Mouse (Mus musculus) lung, embryonic 15.5 days (tissue): ENCODE results near the gene Smyd2. TPM values are rescaled to one million over a fixed set of nuclear protein-coding genes. Genes with fewer than 3 reads are reported as not detected.
A peak's percentile ranks its signal among the peaks of the same experiment; 100 is the strongest.

Source experiments
- ATAC-seq: fragments of 200-750 bp; cut with Nextera tagmentation; 2 replicates; pipeline ENCODE4 v1.8.0; 2017; ENCODE audit warnings: moderate number of reproducible peaks, borderline replicate concordance; ENCODE audit not compliant: low FRiP score, low TSS enrichment; ENCODE audit errors: extremely low read depth
- H3K27ac ChIP-seq: fragments of 300-500 bp; sonication (generic); 2 replicates; pipeline ENCODE4 v1.5.1; 2015; ENCODE audit warnings: moderate library complexity, mild to moderate bottlenecking, inconsistent platforms
- H3K27me3 ChIP-seq: fragments of 300-500 bp; sonication (generic); 2 replicates; pipeline ENCODE4 v1.6.1; 2015; ENCODE audit warnings: inconsistent platforms
- H3K36me3 ChIP-seq: fragments of 300-500 bp; sonication (generic); 2 replicates; pipeline ENCODE4 v1.6.1; 2015; ENCODE audit warnings: inconsistent platforms
- H3K4me1 ChIP-seq: fragments of 300-500 bp; sonication (generic); 2 replicates; pipeline ENCODE4 v1.6.1; 2015; ENCODE audit warnings: inconsistent platforms
- H3K4me2 ChIP-seq: fragments of 300-500 bp; sonication (generic); 2 replicates; pipeline ENCODE4 v1.6.1; 2015; ENCODE audit warnings: inconsistent platforms, mild to moderate bottlenecking, moderate library complexity
- H3K4me3 ChIP-seq: fragments of 300-500 bp; sonication (generic); 2 replicates; pipeline ENCODE4 v1.5.1; 2015; ENCODE audit warnings: mild to moderate bottlenecking, inconsistent platforms
- H3K9ac ChIP-seq: fragments of 300-500 bp; sonication (generic); 2 replicates; pipeline ENCODE4 v1.6.1; 2015; ENCODE audit warnings: inconsistent platforms
- H3K9me3 ChIP-seq: fragments of 300-500 bp; sonication (generic); 2 replicates; pipeline ENCODE4 v1.6.1; 2016; ENCODE audit warnings: inconsistent platforms
- WGBS: fragments of 180-500 bp; shearing (Covaris S2); methylation state at CpG from one replicate; pipeline ENCODE4 v1.1.7; 2015; 5-methylcytosine and 5-hydroxymethylcytosine counted together
- polyA plus RNA-seq: library from polyadenylated mRNA; unstranded; fragments of >200 nt; fragmentation: Nextera tagmentation; extraction: Ambion mirVana; gene quantifications from 2 replicates; pipeline ENCODE4 v1.2.1, GENCODE M21; 2015

The Smyd2 gene
- polyA plus RNA-seq, 1 experiment from 2014 or later: 98.5 TPM

DNA sequence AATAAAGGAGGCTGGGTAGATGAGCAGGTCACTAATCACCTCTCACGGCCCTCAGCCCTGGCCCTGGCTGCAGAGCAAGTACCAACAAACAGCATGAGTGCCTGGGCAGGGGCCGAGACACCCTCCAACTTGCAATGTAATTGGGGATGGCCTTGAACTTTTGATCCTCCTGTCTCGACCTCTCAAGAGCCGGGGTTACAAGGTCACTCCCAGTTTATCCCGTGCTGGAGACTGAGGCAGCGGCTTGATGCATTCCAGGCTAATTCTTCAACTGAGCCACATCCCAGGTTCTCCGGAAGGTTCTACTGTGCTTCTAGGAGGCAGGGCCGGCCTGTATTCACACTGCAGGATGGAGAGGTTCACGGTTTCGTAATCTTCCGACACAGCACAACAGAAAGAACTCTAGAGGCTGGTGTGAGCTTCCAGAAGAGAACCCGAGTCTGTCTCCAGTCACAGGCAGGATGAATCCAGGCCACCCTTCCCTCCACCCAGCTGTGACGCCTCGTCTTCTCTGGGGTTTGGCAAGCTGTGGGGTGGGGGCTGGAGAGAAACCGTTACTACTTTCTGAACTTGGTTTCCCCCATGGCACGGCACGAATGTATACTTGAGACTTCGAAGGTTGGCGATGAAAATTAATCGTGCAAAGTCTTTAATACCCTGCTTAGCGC, 8.9 kb downstream of the Smyd2 start:
- Histone ChIP-seq H3K4me1 (peaks cover 57% of the 10 kb centered on the region), H3K9ac (no peak overlapping the region), H3K27ac (no peak overlapping the region), H3K27me3 (no peaks in the 10 kb centered on the region), H3K4me2 (no peak overlapping the region), H3K4me3 (no peak overlapping the region), H3K9me3 (no peaks in the 10 kb centered on the region), H3K36me3 (no peaks in the 10 kb centered on the region)
- no peak for ATAC-seq
- WGBS: 71% methylated on average over 21 of the region's 21 CpGs

DNA sequence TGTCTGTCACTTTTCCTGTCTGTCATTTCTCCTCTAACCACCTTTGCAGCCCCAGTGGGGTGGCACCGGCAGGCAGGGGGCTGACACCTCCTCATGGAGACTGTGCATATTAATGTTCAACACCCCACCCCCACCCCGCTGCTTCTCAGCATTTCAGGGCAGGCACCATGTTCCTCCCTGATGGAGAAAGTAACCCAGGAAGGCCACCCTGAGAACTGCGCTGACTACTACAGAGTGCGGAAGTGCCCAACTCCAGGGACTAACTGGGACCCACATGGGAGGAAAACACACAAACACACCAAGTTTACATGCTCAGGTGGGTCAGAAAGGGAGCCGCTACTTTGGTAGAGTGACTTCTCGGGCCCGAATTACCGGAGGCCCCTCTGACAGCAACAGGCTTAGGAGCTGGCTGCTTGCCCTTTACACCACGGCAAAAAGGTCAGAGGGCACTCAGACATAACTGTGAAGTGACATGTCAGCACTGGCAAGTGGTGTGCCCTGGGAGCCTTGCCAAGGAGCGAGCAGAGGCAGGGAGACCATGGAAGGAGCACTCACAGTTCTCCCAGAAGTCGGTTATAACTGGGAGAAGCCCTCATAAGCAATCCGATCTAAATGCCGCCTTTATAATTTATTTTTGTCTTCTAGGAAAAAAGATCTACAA, 11.3 kb downstream of the Smyd2 start:
- ATAC-seq: peak; percentile 84; the same call in 1 of the 2 replicates
- WGBS: 26% methylated on average over 13 of the region's 13 CpGs
- Histone ChIP-seq H3K4me2 (peak overlapping the region; percentile 49), H3K36me3 (no peaks in the 10 kb centered on the region), H3K4me1 (peaks cover 51% of the 10 kb centered on the region), H3K4me3 (no peak overlapping the region), H3K9me3 (no peaks in the 10 kb centered on the region), H3K9ac (no peak overlapping the region), H3K27ac (0 out of 2 replicates have a peak overlapping the region, but pooled peaks have one; percentile 16), H3K27me3 (no peaks in the 10 kb centered on the region)

DNA sequence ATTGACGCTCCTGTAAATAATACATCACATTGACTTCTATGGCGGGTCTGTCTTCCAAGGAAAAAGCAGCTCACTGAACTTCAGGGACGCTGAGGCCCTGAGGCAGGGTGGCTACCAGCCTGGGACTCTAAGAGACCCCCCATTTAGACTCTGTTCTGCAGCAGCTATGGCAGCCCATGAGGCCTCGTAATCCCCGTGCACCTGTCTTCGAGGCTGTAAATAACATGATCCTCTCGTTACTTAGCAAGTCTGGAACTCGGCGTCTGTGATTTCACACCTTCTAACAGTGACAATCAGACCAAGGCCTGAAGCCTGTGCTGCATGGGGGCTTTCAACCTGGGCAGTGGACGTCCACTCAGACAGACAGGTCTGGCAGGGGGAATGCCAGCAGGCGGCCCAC, 19.0 kb downstream of the Smyd2 start:
- Histone ChIP-seq H3K36me3 (no peaks in the 10 kb centered on the region), H3K9me3 (no peaks in the 10 kb centered on the region), H3K27me3 (no peaks in the 10 kb centered on the region), H3K9ac (no peak overlapping the region), H3K4me3 (no peak overlapping the region), H3K4me1 (no peaks in the 10 kb centered on the region), H3K27ac (no peak overlapping the region), H3K4me2 (no peak overlapping the region)
- ATAC-seq: no peak
- 79% methylated on average over 11 of the region's 11 CpGs for WGBS

DNA sequence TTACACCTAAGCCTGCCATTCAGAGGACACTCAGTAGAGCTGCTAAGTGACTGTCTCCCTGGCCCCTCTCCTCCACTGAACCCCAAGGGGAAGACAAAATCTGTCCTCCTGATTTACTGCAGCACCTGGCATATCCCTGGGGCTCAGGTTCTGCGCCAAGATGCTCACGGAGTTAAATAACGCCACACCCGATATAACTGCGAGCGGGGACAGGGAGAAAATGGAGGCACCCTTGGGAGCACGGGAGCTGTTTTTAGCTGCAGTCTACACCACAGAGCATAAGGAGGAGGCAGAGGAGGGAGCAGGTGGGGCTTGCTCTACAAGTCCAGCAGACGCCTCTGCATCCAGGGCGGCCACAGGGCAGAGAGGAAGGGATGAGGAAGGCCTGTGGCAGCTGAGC, 19.8 kb downstream of the Smyd2 start:
- 88% methylated on average over 9 of the region's 9 CpGs for WGBS
- Histone ChIP-seq H3K4me1 (no peaks in the 10 kb centered on the region), H3K9ac (no peak overlapping the region), H3K4me3 (no peak overlapping the region), H3K27ac (no peak overlapping the region), H3K9me3 (no peaks in the 10 kb centered on the region), H3K4me2 (no peak overlapping the region), H3K36me3 (0 out of 2 replicates have a peak, but pooled peaks cover 3% of the 10 kb centered on the region), H3K27me3 (no peaks in the 10 kb centered on the region)
- ATAC-seq: no peak

DNA sequence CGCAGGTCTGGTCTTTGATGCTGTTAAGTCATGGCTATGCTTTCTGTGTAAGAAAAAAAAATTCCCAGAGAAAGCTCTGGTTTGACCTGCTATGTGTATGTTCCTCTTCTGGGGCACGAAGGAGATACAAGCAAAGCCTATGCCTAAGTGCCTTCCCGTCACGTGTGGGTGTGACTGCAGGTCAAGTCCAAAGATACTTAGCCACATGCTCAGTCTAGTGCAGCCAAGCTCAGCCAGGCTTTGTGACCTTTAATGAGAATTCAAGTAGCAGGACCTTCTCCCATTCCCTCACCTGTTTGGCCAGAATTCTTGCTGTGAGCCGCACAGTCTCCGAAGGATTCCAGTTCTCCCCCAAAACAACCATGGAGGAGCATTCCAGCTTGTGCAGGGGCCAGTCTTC, 22.6 kb downstream of the Smyd2 start:
- H3K4me3 ChIP-seq: no peak overlapping the region
- no peak overlapping the region for H3K9ac ChIP-seq
- H3K27ac ChIP-seq: no peak overlapping the region
- WGBS: 79% methylated on average over 6 of the region's 6 CpGs
- no peak overlapping the region for H3K4me2 ChIP-seq
- H3K4me1 ChIP-seq: no peaks in the 10 kb centered on the region
- no peak for ATAC-seq
- peaks cover 15% of the 10 kb centered on the region; the same call in 1 of the 2 replicates for H3K36me3 ChIP-seq
- no peaks in the 10 kb centered on the region for H3K27me3 ChIP-seq
- H3K9me3 ChIP-seq: no peaks in the 10 kb centered on the region

DNA sequence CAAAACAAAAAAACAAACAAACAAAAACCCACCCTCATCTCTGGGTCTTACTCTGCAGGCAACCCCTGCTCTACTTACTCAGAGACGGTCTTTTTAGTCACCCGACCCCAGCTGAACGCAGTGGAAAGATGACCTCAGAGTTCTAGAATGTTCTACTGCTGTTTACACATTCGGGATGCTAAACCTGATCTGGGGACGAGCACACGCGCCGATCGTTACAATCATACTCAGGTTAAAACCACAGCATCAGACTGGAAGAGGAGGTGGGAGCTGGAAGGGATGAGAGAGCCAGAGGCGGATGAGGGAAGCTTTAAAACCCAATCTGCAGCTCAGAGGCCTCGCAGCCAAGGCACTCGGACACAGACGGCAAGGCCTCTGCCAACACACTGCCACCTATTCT, 23.5 kb downstream of the Smyd2 start:
- no peak for ATAC-seq
- no peaks in the 10 kb centered on the region for H3K27me3 ChIP-seq
- H3K9me3 ChIP-seq: no peaks in the 10 kb centered on the region
- H3K27ac ChIP-seq: no peak overlapping the region
- WGBS: 54% methylated on average over 13 of the region's 13 CpGs
- H3K4me2 ChIP-seq: no peak overlapping the region
- no peak overlapping the region for H3K4me3 ChIP-seq
- no peak overlapping the region for H3K9ac ChIP-seq
- no peaks in the 10 kb centered on the region for H3K4me1 ChIP-seq
- peaks cover 19% of the 10 kb centered on the region; the same call in 1 of the 2 replicates for H3K36me3 ChIP-seq

DNA sequence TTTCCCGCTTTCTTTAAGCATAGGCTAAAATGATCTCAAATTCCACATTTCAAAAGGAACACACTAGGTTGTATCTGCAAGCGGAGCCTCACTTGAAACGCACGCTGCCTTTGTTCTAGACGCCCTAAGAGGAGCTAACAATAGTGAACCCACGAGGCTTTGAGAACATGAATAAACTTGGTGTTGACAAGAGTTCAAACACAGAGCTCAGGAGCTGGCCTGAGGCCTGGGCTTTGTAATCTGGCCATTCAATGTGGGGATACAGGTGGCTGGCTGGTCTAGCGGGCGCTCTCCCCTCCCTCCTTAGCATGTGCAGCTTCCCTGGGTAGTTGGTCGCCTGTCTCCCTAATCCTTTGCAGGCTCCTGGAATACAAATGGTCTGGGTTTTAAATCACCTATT, 24.3 kb downstream of the Smyd2 start:
- peaks cover 28% of the 10 kb centered on the region for H3K36me3 ChIP-seq
- WGBS: 81% methylated on average over 9 of the region's 9 CpGs
- H3K9me3 ChIP-seq: no peaks in the 10 kb centered on the region
- H3K27me3 ChIP-seq: no peaks in the 10 kb centered on the region
- no peak overlapping the region for H3K4me2 ChIP-seq
- H3K4me3 ChIP-seq: no peak overlapping the region
- H3K27ac ChIP-seq: no peak overlapping the region
- H3K4me1 ChIP-seq: no peaks in the 10 kb centered on the region
- no peak for ATAC-seq
- H3K9ac ChIP-seq: no peak overlapping the region

DNA sequence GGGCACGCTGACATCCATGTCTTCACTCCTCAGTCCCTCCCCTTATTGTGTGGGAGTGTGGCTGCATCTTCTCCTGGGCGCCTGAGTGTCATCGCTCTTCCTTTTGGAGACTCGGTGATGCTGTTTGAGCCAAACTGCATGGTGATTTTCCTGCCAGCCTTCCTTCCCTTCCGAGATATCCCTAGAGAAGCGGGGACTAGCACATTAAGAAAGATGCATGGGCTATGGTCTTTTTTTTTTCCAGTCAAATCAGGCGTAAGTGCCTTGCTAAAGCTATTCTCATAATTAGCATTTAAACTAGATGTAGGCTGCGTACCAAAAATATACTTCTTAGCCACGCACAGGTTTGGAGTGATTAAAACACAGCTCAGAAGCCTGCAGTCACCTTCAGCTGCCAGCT, 28.0 kb downstream of the Smyd2 start:
- WGBS: 85% methylated on average over 9 of the region's 9 CpGs
- no peaks in the 10 kb centered on the region for H3K27me3 ChIP-seq
- H3K27ac ChIP-seq: no peak overlapping the region
- no peak overlapping the region for H3K4me3 ChIP-seq
- peaks cover 33% of the 10 kb centered on the region for H3K36me3 ChIP-seq
- no peak overlapping the region for H3K4me2 ChIP-seq
- no peaks in the 10 kb centered on the region for H3K4me1 ChIP-seq
- H3K9me3 ChIP-seq: no peaks in the 10 kb centered on the region
- H3K9ac ChIP-seq: no peak overlapping the region
- ATAC-seq: no peak

DNA sequence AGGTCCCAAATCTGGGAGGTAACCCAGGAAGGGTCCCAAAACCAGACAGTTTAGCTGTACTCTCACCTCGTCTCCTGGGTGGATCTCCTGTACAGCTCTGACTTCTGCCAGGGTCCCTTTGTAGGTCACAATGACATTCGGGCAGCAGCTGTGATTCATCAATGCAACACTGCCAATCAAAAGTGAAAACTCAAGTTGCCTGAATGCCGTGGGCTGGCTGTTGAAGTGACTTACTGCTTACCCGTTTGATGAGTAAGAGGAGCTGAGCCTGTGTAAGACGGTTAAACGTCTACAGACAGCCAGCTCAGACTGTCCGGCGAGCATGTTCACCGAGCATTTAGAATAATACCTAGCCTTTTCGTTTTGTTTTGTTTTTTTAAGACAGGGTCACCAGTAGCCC, 33.4 kb downstream of the Smyd2 start:
- 57% methylated on average over 10 of the region's 10 CpGs for WGBS
- Histone ChIP-seq H3K36me3 (peaks cover 19% of the 10 kb centered on the region), H3K27me3 (no peaks in the 10 kb centered on the region), H3K4me2 (no peak overlapping the region), H3K27ac (no peak overlapping the region), H3K9me3 (no peaks in the 10 kb centered on the region), H3K9ac (no peak overlapping the region), H3K4me3 (no peak overlapping the region), H3K4me1 (no peaks in the 10 kb centered on the region)
- no peak for ATAC-seq

DNA sequence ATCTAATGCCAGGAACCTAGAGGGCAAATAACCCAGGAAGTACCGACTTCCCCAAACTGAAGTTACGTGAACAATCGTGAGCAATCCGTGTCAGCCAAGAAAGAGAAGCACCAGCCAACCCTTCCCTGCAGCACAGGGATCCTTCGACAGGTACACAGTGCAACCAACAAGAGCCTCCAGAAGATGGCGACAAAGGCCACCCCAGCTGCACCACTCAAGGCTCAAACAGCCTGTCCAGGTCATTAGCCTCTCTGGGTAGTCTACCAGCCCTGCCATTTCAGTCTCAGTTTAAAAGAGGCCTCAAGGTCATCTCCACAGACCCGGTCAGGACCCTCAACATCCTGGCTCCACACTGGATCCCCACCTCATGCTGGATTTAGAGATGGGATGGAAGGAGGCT, 34.6 kb downstream of the Smyd2 start:
- Histone ChIP-seq H3K9ac (no peak overlapping the region), H3K4me2 (no peak overlapping the region), H3K4me3 (no peak overlapping the region), H3K4me1 (no peaks in the 10 kb centered on the region), H3K36me3 (peaks cover 6% of the 10 kb centered on the region), H3K27me3 (no peaks in the 10 kb centered on the region), H3K27ac (no peak overlapping the region), H3K9me3 (no peaks in the 10 kb centered on the region)
- WGBS: 26% methylated on average over 7 of the region's 7 CpGs
- ATAC-seq: peak; percentile 48; the same call in 1 of the 2 replicates

DNA sequence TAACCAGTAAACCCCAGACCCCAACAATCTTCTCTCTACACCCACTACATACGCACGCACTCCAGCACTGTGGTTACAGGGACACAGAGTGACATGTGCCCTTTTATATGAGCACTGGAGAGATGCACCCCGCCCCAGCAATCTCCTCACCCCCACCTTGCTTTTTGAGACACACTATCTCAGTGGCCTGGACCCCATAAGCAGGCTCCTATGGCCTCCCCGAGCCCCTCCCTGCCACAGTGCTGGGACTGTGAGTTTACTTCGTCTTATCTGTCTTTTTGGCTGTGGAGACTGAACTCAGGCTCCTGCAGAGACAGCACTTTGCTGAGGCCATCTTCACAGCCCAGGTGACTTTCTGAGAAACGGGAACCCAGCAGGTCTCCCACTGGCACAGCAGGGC, 36.2 kb downstream of the Smyd2 start:
- no peak for ATAC-seq
- Histone ChIP-seq H3K9me3 (no peaks in the 10 kb centered on the region), H3K36me3 (0 out of 2 replicates have a peak, but pooled peaks cover 5% of the 10 kb centered on the region), H3K4me2 (no peak overlapping the region), H3K4me3 (no peak overlapping the region), H3K27me3 (no peaks in the 10 kb centered on the region), H3K4me1 (no peaks in the 10 kb centered on the region), H3K27ac (no peak overlapping the region), H3K9ac (no peak overlapping the region)
- 85% methylated on average over 6 of the region's 6 CpGs for WGBS

DNA sequence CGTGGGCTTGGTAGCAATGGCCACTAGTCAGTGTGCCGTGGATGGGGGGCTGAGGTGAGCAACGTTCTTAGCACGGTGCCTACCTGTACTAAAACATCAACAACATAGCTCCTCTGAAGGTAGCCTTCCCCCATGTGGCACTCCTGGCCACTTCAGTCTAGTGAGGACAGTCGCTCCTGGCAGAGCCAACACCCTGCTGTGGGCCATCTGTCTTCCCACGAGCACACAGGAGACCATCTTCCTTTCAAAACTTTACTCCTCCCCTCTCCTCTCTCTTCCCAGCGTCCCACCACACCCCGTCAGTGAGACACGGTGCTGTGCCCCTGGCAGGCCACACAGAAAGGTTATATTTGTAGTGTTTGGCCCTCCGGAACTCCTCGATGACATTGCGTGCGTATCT, 37.2 kb downstream of the Smyd2 start:
- no peak overlapping the region for H3K9ac ChIP-seq
- no peak for ATAC-seq
- 68% methylated on average over 13 of the region's 13 CpGs for WGBS
- H3K4me2 ChIP-seq: no peak overlapping the region
- no peak overlapping the region for H3K27ac ChIP-seq
- no peaks in the 10 kb centered on the region for H3K27me3 ChIP-seq
- H3K4me1 ChIP-seq: peaks cover 4% of the 10 kb centered on the region; the same call in 1 of the 2 replicates
- H3K36me3 ChIP-seq: 0 out of 2 replicates have a peak, but pooled peaks cover 5% of the 10 kb centered on the region
- no peak overlapping the region for H3K4me3 ChIP-seq
- H3K9me3 ChIP-seq: no peaks in the 10 kb centered on the region
